Mouse (Mus musculus): Measurements from ENCODE around the gene Car9.
"Not testable (repeated sequence)": the region's sequence is repeated elsewhere in the genome, so short reads cannot be mapped to it uniquely, and the experiment has no call there.

The Car9 gene

DNA sequence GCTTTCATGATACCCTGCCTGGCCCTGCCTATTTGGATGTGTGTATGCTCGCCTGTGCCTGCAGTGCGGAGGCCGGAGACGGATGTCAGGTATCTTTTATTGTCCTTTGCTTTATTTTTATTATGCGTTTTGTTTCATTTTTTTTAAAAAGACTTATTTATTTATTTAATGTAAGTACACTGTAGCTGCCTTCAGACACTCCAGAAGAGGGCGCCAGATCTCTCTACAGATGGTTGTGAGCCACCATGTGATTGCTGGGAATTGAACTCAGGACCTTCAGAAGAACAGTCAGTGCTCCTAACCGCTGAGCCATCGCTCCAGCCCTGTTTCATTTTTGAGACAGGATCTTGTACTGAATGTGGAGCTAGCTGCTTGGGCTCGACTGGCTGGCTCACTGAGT, 21.7 kb downstream of the Car9 start:
- no peak for DNase-seq (ENCODE audit: low read depth, low spot score)

- DNase-seq (ENCODE audit: low read depth, low spot score): no peak
These were observed 23.3 kb downstream of the Car9 start for GRCm38 (mm10) chr4:43530081-43530501.

DNA sequence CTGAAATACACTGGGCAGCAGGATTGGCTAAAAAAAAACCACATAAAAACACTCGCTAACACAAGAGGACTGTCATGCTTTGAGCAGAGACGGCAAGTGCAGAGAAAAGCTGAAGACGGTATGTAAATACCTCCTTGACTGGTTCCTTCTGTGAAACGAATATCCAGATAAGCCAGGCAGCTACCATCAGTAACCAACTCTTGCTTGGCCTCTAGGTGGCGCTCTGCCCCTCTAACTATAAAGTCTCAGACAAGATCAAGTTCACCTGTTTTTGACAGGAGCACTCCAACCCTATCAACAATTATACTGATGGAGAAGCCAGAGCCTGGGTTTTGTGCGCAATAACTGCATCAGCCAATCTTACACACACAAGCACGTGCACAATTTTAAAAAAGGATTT, 23.8 kb downstream of the Car9 start:
- peak; percentile 80 for DNase-seq (ENCODE audit: low read depth, low spot score)

- DNase-seq (ENCODE audit: low read depth, low spot score): no peak
These were observed 26.5 kb downstream of the Car9 start for GRCm38 (mm10) chr4:43533270-43533669.

GRCm38 (mm10) chr4:43535628-43536027, 28.9 kb downstream of the Car9 start:
- no peak for DNase-seq (ENCODE audit: low read depth, low spot score)

DNA sequence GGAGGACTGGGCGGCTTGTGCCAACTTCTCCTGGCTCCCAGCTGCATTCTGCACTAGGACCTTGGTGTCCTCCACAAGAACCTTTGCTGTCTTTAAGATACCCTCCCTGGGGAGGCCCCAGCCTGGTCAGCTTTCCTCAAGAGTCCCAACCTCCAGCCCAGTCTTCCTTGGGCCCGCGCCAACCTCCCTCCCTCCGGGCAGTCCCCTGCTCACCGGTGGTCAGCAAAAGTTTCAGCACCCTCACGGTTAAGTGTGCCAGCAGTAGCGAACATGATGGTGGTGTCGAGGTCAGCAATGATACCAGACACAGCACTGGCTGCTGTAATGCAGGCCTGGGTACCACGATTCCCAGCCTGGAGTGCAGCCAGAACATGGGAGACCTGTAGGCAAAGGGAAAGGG, 29.3 kb downstream of the Car9 start:
- no peak for DNase-seq (ENCODE audit: low read depth, low spot score)

DNA sequence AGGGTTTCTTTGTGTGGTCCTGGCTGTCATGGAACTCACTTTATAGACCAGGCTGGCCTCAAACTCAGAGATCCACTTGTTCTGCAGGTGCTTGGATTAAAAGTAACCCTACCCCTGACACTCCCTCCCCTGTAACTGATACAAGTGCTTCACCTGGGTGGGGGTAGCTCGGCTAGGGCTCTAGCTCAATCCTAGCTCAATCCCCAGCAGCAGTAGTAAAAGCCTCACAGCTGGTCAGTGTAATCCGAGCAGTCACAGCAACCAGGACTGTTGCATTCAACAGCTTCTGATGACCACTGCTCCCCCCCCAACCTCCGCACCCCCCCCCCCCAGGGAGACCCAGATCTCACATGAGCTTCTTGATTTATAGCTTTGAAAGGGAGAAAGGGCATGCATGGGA, 35.3 kb downstream of the Car9 start:
- no peak for DNase-seq (ENCODE audit: low read depth, low spot score)

- DNase-seq (ENCODE audit: low read depth, low spot score): no peak
These were observed 39.7 kb downstream of the Car9 start for GRCm38 (mm10) chr4:43546375-43547047.

DNA sequence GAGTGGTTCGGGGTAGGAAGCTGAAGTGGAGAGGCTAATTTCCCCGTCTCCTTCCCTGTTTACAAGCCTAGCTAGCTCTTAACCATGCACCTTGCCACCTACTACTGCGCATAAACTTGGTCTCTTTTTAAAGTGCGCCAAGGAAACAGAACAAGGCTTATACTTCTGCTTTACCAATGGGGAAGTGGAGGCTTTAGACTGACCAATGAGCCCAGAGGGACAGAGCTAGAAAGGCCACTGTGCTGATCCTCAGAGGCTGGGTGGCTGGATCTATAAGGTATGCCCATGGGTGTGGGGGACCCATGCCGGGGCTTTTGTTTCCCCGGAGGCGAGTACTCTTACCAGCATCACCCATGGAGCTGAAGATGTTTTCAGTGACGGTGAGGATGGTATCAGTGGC, 40.4 kb downstream of the Car9 start:
- DNase-seq (ENCODE audit: low read depth, low spot score): no peak

DNA sequence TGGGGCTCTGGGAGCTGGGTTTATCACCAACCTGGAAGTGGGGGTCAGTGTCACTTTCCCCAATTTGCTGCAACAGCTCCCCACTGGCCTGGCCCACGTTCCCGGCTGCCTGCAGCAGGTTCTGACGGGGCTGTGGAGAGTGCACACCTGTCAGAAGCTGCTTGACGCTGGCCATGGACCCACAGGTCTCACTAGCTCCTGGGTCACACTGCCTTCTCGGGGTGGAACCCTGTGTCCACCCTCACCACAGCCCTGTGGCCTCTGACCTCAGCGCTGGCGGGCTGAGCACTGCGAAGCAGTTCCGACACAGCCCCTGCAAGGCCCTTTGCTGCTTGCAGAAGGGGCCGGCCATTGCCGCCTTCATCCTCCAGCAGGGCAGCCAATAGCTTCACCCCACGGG, 42.3 kb downstream of the Car9 start:
- DNase-seq (ENCODE audit: low read depth, low spot score): no peak

DNA sequence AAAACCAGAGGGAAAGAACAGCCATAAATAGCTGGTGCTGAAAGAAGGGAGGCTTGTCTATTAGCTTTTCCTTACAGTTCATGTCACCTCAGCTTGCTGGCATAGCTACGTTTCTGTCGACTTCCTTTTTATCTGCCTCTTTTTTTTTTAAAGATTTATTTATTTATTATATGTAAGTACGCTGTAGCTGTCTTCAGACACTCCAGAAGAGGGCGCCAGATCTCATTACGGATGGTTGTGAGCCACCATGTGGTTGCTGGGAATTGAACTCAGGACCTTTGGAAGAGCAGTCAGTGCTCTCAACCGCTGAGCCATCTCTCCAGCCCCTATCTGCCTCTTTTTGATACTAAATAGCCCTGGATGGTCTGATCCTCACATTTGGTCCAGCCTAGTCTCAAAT, 45.1 kb downstream of the Car9 start:
- not testable (repeated sequence) for DNase-seq (ENCODE audit: low read depth, low spot score)

DNA sequence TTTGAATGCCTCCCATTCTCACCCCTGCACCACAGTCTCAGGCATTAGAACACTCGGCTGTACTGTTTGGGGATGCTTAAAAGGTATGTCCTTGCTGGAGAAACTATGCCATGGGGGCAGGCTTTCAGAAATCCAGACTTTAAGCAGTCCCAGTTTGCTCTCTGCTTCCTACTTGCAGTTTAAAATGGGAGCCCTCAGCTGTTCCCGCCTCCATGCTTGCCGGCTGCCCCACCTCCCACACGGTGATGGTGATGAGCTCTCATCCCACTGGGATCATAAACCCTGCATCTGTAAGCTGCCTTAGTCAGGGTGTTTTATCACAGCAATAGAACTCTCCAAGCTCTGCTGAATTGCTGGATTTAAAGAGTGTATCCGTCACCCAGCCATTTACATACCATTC, 45.7 kb downstream of the Car9 start:
- no peak for DNase-seq (ENCODE audit: low read depth, low spot score)

- no peak for DNase-seq (ENCODE audit: low read depth, low spot score)
These were observed 47.1 kb downstream of the Car9 start for GRCm38 (mm10) chr4:43553891-43554290.

- DNase-seq (ENCODE audit: low read depth, low spot score): no peak
These were observed 49.2 kb downstream of the Car9 start for GRCm38 (mm10) chr4:43555926-43556325.

DNA sequence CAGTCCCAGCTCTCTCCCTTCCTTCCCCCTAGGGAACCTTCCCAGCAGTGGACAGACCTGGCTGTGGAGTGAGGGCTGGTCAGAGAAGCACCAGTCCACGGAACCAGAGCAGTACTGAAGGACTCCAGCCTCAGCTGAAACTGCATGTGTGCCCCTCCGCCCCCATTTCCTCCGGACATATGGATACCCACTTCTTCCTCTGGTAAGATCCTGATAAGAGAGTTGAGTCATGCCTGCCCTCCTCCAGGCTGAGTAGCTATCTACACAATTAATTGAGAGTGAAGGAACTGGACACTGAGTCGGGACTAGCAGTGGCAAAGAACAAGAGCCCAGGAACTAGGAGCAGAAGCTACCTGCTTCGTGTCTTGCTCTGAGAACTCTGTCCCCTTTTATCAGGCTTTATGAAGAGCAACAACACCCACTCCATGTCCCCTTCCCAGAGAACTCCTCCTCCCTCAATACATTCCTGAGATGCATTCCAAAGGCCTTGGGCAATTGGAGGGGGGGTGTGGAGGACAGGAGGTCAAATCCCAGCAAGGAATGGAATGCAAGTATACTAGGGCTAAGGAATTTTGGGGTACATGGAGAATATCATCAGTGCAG, 51.4 kb downstream of the Car9 start:
- peak; percentile 79 for DNase-seq (ENCODE audit: low read depth, low spot score)

DNA sequence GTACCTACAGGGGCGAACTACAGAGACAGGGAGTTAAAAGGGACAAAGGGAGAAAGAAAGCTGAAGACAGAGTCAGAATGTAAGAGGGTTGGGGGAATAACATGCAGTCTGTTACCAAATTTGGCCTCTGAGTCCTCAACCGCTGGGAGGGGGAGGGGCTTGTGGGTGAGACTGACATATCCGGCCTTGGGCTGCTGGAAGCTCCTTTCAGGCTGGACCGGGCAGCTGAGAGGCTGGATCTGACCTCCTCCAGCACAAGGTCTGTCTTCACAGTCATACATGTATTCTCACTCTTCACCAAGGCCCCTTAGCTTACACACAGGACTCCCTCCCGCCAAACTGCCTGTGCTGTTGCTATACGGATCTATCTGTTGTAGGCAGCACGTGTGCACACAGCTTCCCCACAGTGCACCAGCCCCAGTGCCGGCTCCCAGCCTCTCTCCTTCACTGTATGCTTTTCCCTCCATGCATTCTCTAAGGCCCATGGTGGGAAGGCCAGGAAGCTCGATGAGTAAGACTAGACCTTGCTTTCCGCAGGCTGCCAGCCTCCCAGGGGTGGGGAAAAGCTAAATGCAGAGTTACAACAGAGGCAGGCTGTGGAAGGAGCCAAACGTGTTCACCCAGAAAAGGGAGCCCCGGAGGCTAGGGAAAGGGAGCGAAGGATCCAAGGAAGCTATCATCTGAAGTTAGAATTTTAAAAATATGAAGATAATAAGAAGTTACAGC, 52.0 kb downstream of the Car9 start:
- peak; percentile 66 for DNase-seq (ENCODE audit: low read depth, low spot score)

DNA sequence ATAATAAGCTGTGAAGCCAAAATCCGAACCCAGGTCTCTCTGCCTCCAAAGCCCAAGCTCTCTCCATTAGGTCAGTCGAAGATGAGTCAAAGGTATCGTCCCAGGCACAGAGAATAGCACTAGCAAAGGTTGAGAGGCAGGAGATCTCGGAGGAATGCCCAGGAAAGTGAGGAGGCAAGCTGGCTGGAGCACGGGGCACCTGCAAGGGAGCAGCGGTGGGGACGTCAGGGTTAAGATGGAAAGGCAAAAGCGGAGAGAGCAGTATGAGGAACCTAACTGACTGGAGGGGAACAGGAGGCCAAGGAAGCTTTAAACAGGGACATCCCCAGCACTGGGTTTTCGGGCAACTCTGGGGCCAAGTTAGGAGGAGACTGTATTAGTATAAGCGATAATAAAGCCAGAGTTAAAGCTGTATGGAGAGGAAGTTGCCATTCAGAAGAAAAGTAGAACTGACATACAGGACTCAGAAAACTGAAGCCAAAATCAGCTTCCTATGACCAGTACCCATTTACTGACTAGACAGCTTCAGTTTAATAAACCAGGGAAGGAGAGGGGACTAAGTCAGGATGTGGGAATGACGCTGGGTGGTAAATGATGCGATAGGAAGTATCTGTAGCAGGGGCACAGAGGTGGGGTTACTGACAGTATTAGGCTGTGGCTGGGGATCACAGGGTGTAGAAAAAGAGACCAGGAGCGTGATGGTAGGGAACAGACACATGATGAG, 52.9 kb downstream of the Car9 start:
- no peak for DNase-seq (ENCODE audit: low read depth, low spot score)

DNA sequence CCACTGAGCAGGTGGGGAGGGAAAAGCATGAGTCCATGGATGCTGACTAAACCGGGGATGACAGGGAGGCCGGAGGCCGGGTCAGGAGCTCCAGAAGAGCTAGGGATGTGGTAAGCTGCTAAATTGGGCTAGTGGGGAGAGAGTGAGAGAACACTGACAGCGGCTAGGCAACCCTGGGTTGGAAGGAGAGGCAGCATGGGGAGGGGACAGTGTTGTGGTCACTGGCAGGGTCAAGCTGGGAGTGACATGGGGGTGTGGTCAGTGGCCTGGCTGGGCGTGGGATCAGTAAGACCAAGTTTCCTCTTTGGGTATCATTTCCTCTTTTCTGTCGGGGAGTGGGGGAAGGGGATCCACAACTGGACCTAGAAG, 53.5 kb downstream of the Car9 start:
- no peak for DNase-seq (ENCODE audit: low read depth, low spot score)

- DNase-seq (ENCODE audit: low read depth, low spot score): no peak
These were observed 54.2 kb downstream of the Car9 start for GRCm38 (mm10) chr4:43560976-43561375.

DNA sequence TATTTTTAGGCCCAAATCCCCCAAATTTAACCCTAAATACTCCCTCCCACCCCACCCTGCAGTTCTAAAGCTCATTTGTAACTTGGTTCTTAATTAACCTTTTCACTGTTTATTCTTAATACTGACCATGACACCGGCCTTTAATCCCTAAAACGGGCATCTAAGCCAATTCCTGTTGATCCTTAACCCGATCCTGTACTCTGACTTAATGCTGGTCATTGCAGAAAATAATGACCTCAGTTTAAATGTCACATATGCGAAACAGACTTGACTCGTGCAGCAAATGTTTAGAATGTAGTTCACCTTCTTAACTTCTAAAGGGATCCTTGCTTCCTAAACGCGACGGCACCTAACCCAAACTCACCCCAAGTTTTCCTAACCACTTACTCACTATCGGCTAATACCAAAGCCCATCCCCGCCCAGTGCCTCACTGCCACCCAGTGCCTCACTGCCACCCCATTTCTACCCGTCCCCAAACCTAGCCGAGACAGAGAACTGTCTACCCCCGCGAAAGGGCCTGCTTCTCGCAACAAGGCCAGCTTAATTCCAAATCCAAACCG, 54.8 kb downstream of the Car9 start:
- DNase-seq (ENCODE audit: low read depth, low spot score): no peak

GRCm38 (mm10) chr4:43561997-43562768, 55.4 kb downstream of the Car9 start, which contains the start of the genes Creb3 and Tln1:
Creb3 (plus strand) TSS chr4:43562332.
Tln1 (minus strand) TSS chr4:43562691.
- peak; percentile 95 for DNase-seq (ENCODE audit: low read depth, low spot score)
